Mouse (Mus musculus): ENCODE results near the gene Padi4. TPM values are rescaled to one million over a fixed set of nuclear protein-coding genes. Genes with fewer than 3 reads are reported as not detected.

Gene Padi4
- total RNA-seq, 4 experiments from 2014 or later, result 1.6 TPM; not detected in 3

DNA sequence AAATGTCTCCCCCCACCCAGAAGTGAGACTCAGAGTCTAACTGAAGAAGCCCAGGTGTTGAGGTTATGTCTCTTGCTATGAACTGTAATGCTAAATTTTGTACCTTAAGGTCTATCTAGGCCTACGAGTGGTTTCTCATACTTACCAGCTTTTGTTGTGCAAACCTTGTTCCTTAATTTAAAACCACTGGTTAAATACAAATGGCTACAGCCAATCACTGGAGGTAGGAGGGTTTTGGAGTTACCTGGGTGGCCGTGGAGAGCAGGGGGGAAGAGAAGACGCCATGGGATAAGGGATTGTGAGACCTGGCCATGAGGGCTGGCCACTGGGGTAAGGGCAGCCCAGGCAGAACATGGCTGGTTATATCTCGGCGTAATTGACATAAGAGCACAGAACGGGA is 14.2 kb upstream of the Padi4 start:
- DNase-seq (ENCODE audit: low spot score in 2 of 2), result no peak

DNA sequence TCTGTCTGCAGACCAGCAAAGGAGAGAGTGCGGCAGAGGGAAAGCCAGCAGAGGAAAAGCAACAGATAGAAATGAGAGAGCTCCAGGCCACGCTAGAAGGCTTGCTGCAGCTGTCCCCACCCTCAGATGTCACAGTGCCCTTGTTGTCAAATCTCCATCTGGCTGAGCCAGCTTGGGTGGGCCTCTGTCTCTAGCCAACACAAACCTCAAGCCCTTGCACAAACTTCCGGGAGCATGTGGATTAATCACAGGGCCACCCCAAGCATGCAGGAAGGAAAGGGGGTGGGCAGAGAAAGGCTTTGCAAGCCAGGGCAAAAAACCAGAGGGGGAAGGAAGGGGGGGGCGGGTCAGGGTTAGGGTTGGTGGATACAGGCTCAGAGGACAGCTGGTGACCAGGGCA is 13.4 kb upstream of the Padi4 start:
- no peak for DNase-seq (ENCODE audit: low spot score in 2 of 2)

GRCm38 (mm10) chr4:140785217-140785616 is 11.2 kb upstream of the Padi4 start:
- no peak for DNase-seq (ENCODE audit: low spot score in 2 of 2)

DNA sequence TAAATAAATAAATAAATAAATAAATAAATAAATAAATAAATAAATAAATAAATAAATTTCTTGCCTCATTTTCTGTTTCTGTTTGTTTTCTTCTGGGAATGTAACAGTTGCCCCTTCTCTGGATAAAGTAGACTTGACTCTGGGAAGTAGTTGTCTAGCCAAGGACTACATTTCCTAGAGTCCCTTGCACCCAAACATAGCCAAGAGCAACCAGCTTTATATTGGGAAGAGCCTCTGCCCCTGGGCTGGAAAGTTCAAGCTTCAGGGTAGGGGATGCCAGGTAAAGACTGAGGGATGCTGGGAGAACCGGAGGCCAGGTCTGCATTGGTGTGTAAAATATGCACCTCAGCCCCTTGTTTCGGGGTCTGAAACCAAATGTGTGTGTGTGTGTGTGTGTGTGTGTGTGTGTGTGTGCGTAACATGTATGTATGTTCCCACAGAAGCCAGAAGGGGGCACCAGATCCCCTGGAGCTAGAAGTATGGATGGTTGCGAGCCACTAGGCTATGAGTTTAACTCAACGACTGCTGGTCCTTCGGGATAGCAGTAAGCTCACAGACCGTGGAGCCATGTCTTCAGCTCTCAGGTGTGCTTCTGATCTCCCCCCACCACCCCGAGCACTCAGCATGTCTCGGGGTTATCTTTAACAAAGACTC is 10.4 kb upstream of the Padi4 start:
- no peak for DNase-seq (ENCODE audit: low spot score in 2 of 2)

DNA sequence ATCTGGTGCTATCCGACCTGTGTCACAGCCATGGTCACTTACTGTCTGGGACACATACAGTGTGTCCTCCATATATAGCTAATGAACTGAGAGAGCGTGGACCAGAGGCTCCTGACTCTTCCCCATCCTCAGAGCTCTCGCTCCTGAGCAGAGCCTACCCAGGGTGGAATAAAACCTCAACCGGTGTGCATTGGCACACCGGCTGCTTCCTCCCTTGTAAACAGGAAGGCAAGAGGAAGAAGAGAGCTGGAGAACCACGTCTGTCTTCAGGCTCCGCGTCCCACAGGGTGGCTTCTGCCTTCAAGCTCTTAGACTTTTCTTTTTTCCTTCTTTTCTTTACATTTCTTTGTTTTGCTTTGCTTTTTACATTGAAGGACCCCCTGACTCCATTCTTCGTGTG is 8.8 kb upstream of the Padi4 start:
- DNase-seq (ENCODE audit: low spot score in 2 of 2), result no peak

DNA sequence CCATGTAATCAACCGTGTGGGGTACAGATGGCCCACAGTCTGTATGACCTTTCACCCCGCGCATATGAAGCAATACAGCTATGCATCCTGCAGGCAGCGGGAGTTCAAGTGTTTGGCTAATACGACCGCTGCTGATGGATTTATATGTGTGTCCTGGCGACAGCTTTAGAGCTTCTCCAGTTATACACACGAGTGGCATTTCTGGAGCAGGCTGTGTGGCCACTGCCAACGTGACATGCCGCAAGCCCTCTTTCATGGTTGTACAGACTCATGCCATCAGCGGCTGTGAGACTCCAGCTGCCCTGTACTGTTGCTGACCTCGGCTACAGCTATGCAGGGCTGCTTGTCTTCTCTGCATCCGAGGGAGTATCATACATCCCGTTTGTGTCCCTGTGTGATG is 6.5 kb upstream of the Padi4 start:
- DNase-seq (ENCODE audit: low spot score in 2 of 2), result no peak

DNA sequence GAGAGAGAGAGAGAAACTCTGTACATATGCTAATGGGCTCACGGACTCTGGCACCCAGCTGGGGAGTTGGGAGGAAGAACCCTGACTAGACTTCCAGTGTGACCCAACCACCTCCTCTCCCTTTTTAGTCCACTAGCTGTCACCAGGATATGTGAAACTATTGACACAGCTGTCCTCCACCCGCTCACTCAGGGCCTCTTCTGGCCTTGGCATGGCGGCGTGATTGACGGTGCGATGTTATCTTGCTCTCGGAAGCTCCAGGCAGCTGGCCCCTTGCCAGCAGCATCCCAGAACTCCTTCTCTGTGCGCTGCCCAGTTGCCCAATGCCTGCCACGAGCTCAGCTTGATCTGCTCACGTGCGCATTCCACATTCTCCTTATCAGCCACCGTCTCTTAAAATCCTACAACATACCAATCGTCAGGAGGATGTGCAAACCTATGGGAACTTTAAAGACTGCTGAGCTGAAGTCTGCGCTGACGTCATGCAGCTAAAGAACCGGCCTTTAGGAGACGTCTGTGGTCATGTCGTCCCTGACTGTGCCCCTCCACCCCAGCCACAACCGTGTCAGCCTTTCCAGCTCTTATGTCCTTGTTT is 5.9 kb upstream of the Padi4 start:
- no peak for DNase-seq (ENCODE audit: low spot score in 2 of 2)

DNA sequence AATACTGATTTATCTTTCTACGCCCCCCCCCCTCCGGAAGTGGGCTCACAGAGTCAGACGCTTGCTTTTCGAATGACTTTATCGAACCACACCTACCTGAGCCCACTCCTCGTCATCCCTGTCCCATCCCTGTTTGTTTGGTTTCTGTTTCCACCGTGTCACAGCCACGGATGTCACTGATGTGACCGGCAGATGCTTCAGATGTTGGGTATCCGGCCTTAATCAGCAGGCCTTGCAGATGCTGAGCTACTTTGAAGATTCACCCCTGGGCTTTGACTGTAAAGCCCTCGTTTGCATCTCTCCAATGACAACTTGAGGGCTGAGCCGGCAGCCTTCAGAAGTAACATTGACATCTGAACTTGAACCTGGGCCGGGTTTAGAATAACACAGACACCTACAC is 2.6 kb upstream of the Padi4 start:
- no peak for DNase-seq (ENCODE audit: low spot score in 2 of 2)

DNA sequence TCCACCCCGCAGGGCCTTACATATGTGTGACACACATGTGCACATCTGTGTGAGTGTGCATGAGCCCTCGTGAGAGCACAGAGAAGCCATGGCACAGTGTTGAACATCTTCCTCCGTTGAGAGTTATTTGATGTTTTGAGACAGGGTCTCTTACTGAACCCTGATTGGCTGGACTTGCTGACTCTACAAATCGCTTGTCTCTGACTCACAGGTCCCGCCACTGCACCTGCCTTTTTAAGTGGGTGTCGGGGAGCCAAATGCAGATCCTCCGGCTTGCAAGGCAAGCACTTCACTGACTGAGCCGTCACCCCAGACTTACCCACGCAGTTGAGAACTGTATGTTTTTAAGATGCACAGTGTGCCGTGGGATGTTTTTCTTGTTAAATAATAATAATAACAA is 1.8 kb upstream of the Padi4 start:
- no peak for DNase-seq (ENCODE audit: low spot score in 2 of 2)

DNA sequence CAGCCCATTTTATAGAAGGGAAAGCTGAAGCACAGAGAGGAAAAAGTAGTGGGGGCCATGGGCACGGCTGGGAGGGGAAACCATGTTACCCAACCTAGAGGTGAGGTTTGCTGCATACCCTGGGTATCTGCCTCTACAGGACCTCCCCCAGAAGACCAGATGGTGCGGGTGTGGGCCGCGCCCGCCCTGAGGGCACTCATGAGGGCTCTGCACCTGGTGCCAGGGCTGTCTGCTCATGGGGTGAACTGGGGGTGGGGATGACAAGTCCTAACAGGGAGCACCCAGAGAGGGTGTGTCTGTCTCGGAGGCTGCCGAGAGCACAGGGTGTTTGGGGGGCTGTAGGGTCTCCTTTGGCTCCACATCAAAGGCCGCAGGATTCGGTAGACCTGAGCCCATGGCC is 857 bp upstream of the Padi4 start:
- no peak for DNase-seq (ENCODE audit: low spot score in 2 of 2)

- no peak for DNase-seq (ENCODE audit: low spot score in 2 of 2)
Measured at GRCm38 (mm10) chr4:140771091-140771490, 2.9 kb downstream of the Padi4 start.

DNA sequence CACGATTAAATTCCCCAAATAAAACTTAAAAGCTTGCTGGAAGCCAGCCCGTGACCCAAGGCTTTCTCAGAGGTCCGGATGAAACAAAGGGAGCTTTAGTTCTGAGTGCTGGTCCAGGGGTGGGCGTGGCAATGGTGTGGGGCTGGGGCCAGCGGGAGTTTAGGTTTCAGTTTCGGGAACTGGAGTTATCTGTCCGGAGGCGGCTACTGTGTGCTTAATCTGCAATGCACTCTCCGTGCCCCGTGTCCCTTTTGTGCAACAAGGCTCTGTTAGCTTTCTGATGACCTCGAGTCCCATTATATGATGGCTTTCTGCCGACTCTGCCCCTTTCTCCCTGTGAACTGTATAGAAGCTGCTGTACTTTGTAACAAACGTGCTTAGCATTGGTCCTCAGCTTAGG is 3.6 kb downstream of the Padi4 start:
- DNase-seq (ENCODE audit: low spot score in 2 of 2), result no peak

GRCm38 (mm10) chr4:140768973-140769372 is 5.1 kb downstream of the Padi4 start:
- DNase-seq (ENCODE audit: low spot score in 2 of 2), result no peak

GRCm38 (mm10) chr4:140765936-140766335 is 8.1 kb downstream of the Padi4 start:
- no peak for DNase-seq (ENCODE audit: low spot score in 2 of 2)

GRCm38 (mm10) chr4:140763158-140763557 is 10.9 kb downstream of the Padi4 start:
- no peak for DNase-seq (ENCODE audit: low spot score in 2 of 2)

DNA sequence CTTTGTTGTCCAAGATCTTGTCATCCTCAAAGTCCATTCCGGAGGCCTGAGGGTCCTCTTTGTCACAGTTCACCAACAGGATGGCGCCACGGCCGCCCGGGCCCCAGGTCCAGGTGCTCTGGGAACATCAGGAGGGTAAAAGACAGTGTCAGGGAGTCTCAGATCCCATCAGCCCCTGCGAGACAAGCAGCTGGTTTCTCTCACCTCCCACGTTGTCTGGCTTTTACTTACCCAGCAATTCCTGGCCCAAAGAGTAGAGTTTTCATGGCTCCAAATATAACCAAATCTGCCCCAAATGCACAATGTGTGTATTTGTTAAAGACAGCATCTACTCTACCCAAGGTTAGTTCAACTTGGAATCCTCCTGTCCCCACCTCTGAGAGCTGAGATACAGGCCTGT is 12.4 kb downstream of the Padi4 start:
- DNase-seq (ENCODE audit: low spot score in 2 of 2), result no peak

DNA sequence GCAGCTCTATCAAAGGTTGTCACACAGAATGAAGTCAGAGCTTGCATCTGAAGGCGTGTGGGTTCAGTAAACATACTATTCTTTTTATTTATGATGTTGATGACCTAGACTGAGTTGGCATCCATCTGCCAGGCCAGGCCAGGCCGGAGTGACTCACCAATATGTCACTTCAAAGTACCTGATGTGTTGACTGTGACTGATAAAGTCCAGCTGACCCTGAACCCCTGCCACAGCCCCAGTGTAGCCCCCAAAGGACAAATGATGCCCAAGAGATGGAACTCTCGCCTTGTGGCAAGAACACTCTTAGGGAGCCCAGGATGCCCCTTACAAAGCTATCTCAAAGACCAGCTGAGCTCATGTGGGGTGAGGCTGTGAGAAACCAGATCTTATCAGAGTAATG is 18.2 kb downstream of the Padi4 start:
- no peak for DNase-seq (ENCODE audit: low spot score in 2 of 2)

- DNase-seq (ENCODE audit: low spot score in 2 of 2), result no peak
Measured at GRCm38 (mm10) chr4:140753366-140753765, 20.7 kb downstream of the Padi4 start.

GRCm38 (mm10) chr4:140750328-140750727 is 23.7 kb downstream of the Padi4 start:
- no peak for DNase-seq (ENCODE audit: low spot score in 2 of 2)

DNA sequence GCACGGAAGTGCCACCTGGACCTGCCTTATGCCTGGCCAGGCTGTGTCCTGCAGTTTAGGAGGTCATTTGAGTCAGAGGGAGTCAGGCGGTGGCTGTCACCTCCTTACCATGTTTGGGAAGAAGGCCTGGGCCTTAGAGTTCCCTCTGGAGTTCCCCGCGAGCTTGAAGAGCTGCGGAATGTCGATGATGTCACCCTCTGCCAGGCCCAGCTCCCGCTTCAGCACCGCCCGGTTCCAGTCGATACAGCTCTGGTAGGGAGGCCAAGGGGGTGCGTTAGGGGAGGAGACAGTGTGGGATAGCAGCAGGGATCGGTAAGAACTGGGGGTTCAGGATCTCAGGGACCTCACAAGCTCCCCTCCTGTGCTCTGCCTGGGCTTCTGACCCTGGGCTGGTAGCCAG is 26.1 kb downstream of the Padi4 start:
- DNase-seq (ENCODE audit: low spot score in 2 of 2), result no peak

DNA sequence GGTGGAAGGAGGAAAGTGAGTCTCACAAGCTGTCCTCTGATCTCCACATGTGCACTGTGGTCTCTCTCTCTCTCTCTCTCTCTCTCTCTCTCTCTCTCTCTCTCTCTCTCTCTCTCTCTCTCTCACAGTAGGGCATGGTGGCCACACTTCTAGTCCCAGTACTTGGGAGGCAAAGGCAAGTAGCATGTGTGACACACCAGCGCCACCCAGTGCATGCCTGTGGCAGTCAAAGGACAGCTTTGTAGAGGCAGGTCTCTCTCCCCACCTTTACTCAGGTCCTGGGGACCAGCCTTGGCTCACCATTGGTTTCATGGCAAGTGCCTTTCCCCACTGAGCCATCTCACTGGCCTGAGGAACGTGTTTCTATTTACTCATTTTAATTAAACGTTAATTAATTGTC is 29.4 kb downstream of the Padi4 start:
- peak; percentile 29 to 44 for DNase-seq (ENCODE audit: low spot score in 2 of 2)

DNA sequence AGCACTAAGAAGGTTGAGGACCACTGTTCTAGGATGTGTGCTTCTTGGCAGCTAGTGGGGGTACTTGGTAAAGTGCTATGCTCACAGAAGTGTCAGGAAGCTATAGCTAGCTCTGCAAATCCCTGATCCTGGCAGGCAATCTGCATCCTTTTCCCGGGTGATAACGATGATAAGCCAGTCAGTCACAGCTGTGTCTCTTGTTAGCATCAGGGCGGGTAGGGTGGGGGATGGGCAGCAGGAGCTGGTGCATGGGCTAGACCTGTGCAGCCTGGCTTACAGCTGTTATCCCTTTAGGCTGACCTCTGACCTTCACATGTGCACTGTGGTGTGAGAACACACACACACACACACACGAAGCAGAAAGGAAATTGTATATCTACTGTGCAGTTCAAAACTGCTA is 30.9 kb downstream of the Padi4 start:
- no peak for DNase-seq (ENCODE audit: low spot score in 2 of 2)

DNA sequence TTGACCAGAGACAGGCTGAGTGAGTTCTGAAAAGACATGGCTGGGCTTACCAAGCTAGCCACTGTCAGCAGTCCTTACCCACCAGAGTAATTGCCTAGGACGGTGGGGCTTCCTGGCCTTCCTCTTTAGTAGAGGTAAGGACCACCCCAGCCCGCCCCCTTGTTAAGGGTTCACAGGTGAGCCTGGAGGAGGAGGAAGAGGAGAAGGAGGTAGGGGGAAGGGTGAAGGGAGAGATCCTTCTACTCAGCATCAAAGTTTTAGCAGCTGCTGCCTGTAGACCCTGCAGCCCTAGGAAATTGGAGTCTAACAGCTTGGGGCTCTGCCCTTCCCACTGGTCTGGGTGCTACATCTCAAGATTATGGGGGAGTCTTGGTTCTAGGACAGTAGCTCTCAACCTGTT is 31.5 kb downstream of the Padi4 start, which contains the start of gene Padi6:
Padi6 (minus strand) TSS at position 101 of the 400 bp plus-strand sequence.
- DNase-seq (ENCODE audit: low spot score in 2 of 2), result no peak

DNA sequence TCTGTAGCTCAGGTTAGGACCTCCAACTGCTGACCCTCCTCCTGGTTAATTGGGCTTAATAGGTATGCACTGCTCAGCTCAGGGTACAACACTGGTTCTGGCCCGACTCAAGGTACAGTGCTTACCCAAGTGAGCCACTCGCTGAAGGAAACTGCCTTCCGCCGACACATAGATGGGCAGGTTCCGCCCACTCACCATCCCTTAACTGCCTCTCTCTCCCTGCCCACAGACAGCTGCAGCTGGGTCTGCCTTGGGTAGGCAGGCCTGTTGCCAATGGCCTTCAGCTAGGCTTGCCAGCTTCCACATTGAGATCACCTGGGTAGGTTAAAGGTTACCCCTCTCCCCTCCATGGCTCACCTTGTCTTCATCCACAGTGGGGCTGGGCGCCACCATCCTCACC is 32.6 kb downstream of the Padi4 start:
- DNase-seq (ENCODE audit: low spot score in 2 of 2), result peak in 1 of 2 experiments; percentile 48
